ENCODE assay signal across 9 mouse cellular contexts in genomic region chr9:92275486-92276207, GRCm38 (mm10). TPM values are rescaled to one million over a fixed set of nuclear protein-coding genes. Genes with fewer than 3 reads are reported as not detected.
DNase-seq lines count a peak whose midpoint lies in the region; ATAC-seq lines count a peak whose summit lies in the region.
"Had no signal": no experiment of that assay in that cellular context is flagged by ENCODE, and none has a peak within 500 bp of the region (broad histone marks: within the 10 kb centered on the region; RNA-seq: fewer than 3 reads in every experiment).

TSS of gene Plscr2 (plus strand) at chr9:92275602.

- H3K27me3 ChIP-seq in embryonic facial prominence, embryonic 11.5 days (ENCODE audit: control insufficient read depth, insufficient read depth, low read length): no peaks in the 10 kb centered on the region
- no peaks in the 10 kb centered on the region for H3K27me3 ChIP-seq in embryonic facial prominence, embryonic 10.5 days (replicated peaks; ENCODE audit: low read depth, poor library complexity, severe bottlenecking)
- no peaks in the 10 kb centered on the region for H3K27me3 ChIP-seq in lung, embryonic 15.5 days

- no peak for ATAC-seq in embryonic facial prominence, embryonic 11.5 days (replicated peaks; ENCODE audit: insufficient number of reproducible peaks, low FRiP score, low TSS enrichment, low read depth)
- ATAC-seq in lung, embryonic 15.5 days (ENCODE audit: borderline replicate concordance, extremely low read depth, low FRiP score, low TSS enrichment): peak; percentile 62; the same call in 1 of the 2 replicates

- no peaks in the 10 kb centered on the region for H3K9me3 ChIP-seq in embryonic facial prominence, embryonic 11.5 days (replicated peaks; ENCODE audit: control insufficient read depth, low read length)
- H3K9me3 ChIP-seq in embryonic facial prominence, embryonic 10.5 days: no peaks in the 10 kb centered on the region
- no peaks in the 10 kb centered on the region for H3K9me3 ChIP-seq in lung, embryonic 15.5 days

- H3K9ac ChIP-seq in embryonic facial prominence, embryonic 11.5 days (replicated peaks; ENCODE audit: low read length): no peak within 1 kb of the TSS
- H3K9ac ChIP-seq in lung, embryonic 15.5 days: no peak within 1 kb of the TSS

- no peaks in the 10 kb centered on the region for H3K4me1 ChIP-seq in embryonic facial prominence, embryonic 11.5 days (ENCODE audit: control insufficient read depth, insufficient read depth, low read length)
- peaks cover 7% of the 10 kb centered on the region; the same call in 1 of the 2 replicates for H3K4me1 ChIP-seq in embryonic facial prominence, embryonic 10.5 days
- H3K4me1 ChIP-seq in lung, embryonic 15.5 days: peaks cover 22% of the 10 kb centered on the region

- 65% methylated on average over 9 of the region's 9 CpGs for WGBS in embryonic facial prominence, embryonic 11.5 days
- WGBS in embryonic facial prominence, embryonic 10.5 days: 74% methylated on average over 9 of the region's 9 CpGs
- WGBS in lung, embryonic 15.5 days: 49% methylated on average over 9 of the region's 9 CpGs

- peak; percentile 6 for DNase-seq in embryonic facial prominence, embryonic 11.5 days (ENCODE audit: low spot score)
- no peak for DNase-seq in embryonic facial prominence, embryonic 10.5 days (ENCODE audit: low spot score)
- peak in 1 of 2 experiments; percentile 39 for DNase-seq in adrenal gland, postnatal 36 days
- DNase-seq in heart, postnatal 36 days: peak; percentile 19 to 46
- no peak for DNase-seq in cerebellum, adult 9-11 months
- no peak for DNase-seq in c-Kit-positive CD71-positive TER-119-positive erythroid progenitor cells, embryonic 14.5 days (ENCODE audit: low spot score)
- no peak for DNase-seq in spleen, adult 18-20 months

- no peak within 1 kb of the TSS for H3K27ac ChIP-seq in embryonic facial prominence, embryonic 11.5 days (replicated peaks; ENCODE audit: low read depth, low read length)
- no peak within 1 kb of the TSS for H3K27ac ChIP-seq in embryonic facial prominence, embryonic 10.5 days (replicated peaks)
- peak within 1 kb of the TSS; percentile 73 for H3K27ac ChIP-seq in lung, embryonic 15.5 days

- intact Hi-C loops in heart, postnatal 36 days (cut with DNase I): loop anchor here (2.0 to 10.0 kb wide), 4 partner anchors 25 to 189 kb away; no protein-coding TSS in a partner anchor

- no peak within 1 kb of the TSS for H3K4me2 ChIP-seq in embryonic facial prominence, embryonic 11.5 days (ENCODE audit: low read depth, low read length)
- no peak within 1 kb of the TSS for H3K4me2 ChIP-seq in lung, embryonic 15.5 days

- no peak within 1 kb of the TSS for H3K4me3 ChIP-seq in embryonic facial prominence, embryonic 11.5 days (ENCODE audit: low read depth, low read length)
- H3K4me3 ChIP-seq in embryonic facial prominence, embryonic 10.5 days: no peak within 1 kb of the TSS
- H3K4me3 ChIP-seq in lung, embryonic 15.5 days: no peak within 1 kb of the TSS

- no peaks in the 10 kb centered on the region for H3K36me3 ChIP-seq in embryonic facial prominence, embryonic 11.5 days (replicated peaks; ENCODE audit: control insufficient read depth, insufficient read depth, low read depth, low read length)
- peaks cover 14% of the 10 kb centered on the region for H3K36me3 ChIP-seq in embryonic facial prominence, embryonic 10.5 days (replicated peaks)
- H3K36me3 ChIP-seq in lung, embryonic 15.5 days: peaks cover 1% of the 10 kb centered on the region; the same call in 1 of the 2 replicates

RNA-seq across cellular contexts. Expression of gene Plscr2, which starts in this region (rescaled TPM):
- polyA plus RNA-seq in embryonic facial prominence, embryonic 11.5 days (2014; fragmentation: Nextera tagmentation; extraction: Ambion mirVana): 0.35 and 0.66 TPM in 2 replicates
- polyA plus RNA-seq in embryonic facial prominence, embryonic 10.5 days (2016; fragmentation: Nextera tagmentation; extraction: Ambion mirVana): 0.15 and 0.45 TPM in 2 replicates
- 10 to 100 TPM; 11.7 to 24.9 TPM for total RNA-seq in adrenal gland, postnatal 36 days (2021)
- 10 to 100 TPM; 25.8 to 26.8 TPM for total RNA-seq in heart, postnatal 36 days (2021)
- polyA plus RNA-seq in lung, embryonic 15.5 days (2015; fragmentation: Nextera tagmentation; extraction: Ambion mirVana): 3.1 and 3.8 TPM in 2 replicates
- polyA plus RNA-seq: neural tube, embryonic 14.5 days had no signal

Comparison
In these comparisons a context has a peak if more than half of its experiments do, and no peak if none do; other contexts are left out.
1. Peak in DNase-seq in embryonic facial prominence, embryonic 11.5 days; RNA of the gene not detected or under 1 TPM.
2. DNase-seq: peak in heart, postnatal 36 days (2 of 2); none in embryonic facial prominence, embryonic 10.5 days (single experiment), cerebellum, adult 9-11 months (single experiment), c-Kit-positive CD71-positive TER-119-positive erythroid progenitor cells, embryonic 14.5 days (single experiment) and spleen, adult 18-20 months (0 of 2).